Mouse (Mus musculus) MEL (cell line): ENCODE results near the gene Parp8. TPM values are rescaled to one million over a fixed set of nuclear protein-coding genes. Genes with fewer than 3 reads are reported as not detected.

Source experiments
- DNase-seq: peaks from one replicate; pipeline ENCODE4 v3.0.0; 2011; ENCODE audit warnings: low read depth, low spot score
- H3K27ac ChIP-seq: 2 replicates; pipeline ENCODE4 v1.5.1; 2012; ENCODE audit warnings: low read depth, mild to moderate bottlenecking, control low read depth, low read length, moderate library complexity; ENCODE audit not compliant: control insufficient read depth
- H3K27me3 ChIP-seq, 2 experiments: fragments of 150-350 bp in 1 of 2; sonication (generic) in 1 of 2; 2 replicates each; pipeline ENCODE4 v1.6.1; 2012; ENCODE audit warnings: low read length in 2 of 2, mild to moderate bottlenecking in 2 of 2, improper control_type of control experiment in 1 of 2, moderate library complexity in 1 of 2; ENCODE audit not compliant: insufficient read depth in 2 of 2, control insufficient read depth in 1 of 2
- H3K36me3 ChIP-seq, 2 experiments: 2 replicates each; pipeline ENCODE4 v1.6.1; 2012 to 2014; ENCODE audit warnings: low read length in 2 of 2, improper control_type of control experiment in 1 of 2, inconsistent platforms in 1 of 2, mild to moderate bottlenecking in 1 of 2; ENCODE audit not compliant: insufficient read depth in 2 of 2, control insufficient read depth in 1 of 2
- H3K4me1 ChIP-seq, 2 experiments: fragments of 150-350 bp in 1 of 2; sonication (generic) in 1 of 2; 2 replicates each; pipeline ENCODE4 v1.6.1; 2012; ENCODE audit warnings: low read length in 2 of 2, improper control_type of control experiment in 1 of 2, mild to moderate bottlenecking in 1 of 2; ENCODE audit not compliant: insufficient read depth in 2 of 2, control insufficient read depth in 1 of 2
- H3K4me3 ChIP-seq, 2 experiments: fragments of 150-350 bp in 1 of 2; sonication (generic) in 1 of 2; 2 replicates each; pipeline ENCODE4 v1.5.1; 2012; ENCODE audit warnings: low read depth in 2 of 2, low read length in 2 of 2, mild to moderate bottlenecking in 2 of 2, moderate library complexity in 2 of 2, control low read depth in 1 of 2, improper control_type of control experiment in 1 of 2; ENCODE audit not compliant: control insufficient read depth in 1 of 2, insufficient read depth in 1 of 2
- H3K79me2 ChIP-seq: 2 replicates; pipeline ENCODE4 v1.6.1; 2012; ENCODE audit warnings: mild to moderate bottlenecking, low read length, moderate library complexity; ENCODE audit not compliant: control insufficient read depth, poor library complexity, insufficient read depth
- H3K9ac ChIP-seq: 2 replicates; pipeline ENCODE4 v1.6.1; 2012; ENCODE audit warnings: low read depth, mild to moderate bottlenecking, control low read depth, low read length, moderate library complexity; ENCODE audit not compliant: control insufficient read depth, poor library complexity, severe bottlenecking
- H3K9me3 ChIP-seq: fragments of 150-350 bp; sonication (generic); replicated peaks from 2 replicates; pipeline ENCODE4 v1.6.1; 2012; ENCODE audit warnings: mild to moderate bottlenecking, low read length, improper control_type of control experiment, moderate library complexity; ENCODE audit not compliant: insufficient read depth
- CHD1 ChIP-seq: IDR thresholded peaks from 2 replicates; pipeline ENCODE4 v1.6.1; 2012; ENCODE audit warnings: low read depth, mild to moderate bottlenecking, inconsistent platforms, low read length, improper control_type of control experiment
- CTCF ChIP-seq, 3 experiments: IDR thresholded peaks in 2 of 3; conservative IDR thresholded peaks in 1 of 3; 2 replicates each; pipeline ENCODE4 v1.5.1; 2011 to 2012; ENCODE audit warnings: low read length in 3 of 3, low read depth in 2 of 3, mild to moderate bottlenecking in 2 of 3, improper control_type of control experiment in 1 of 3, inconsistent platforms in 1 of 3, mixed read lengths in 1 of 3, moderate library complexity in 1 of 3; ENCODE audit not compliant: control insufficient read depth in 1 of 3, insufficient read depth in 1 of 3, poor library complexity in 1 of 3, severe bottlenecking in 1 of 3
- E2F4 ChIP-seq: IDR thresholded peaks from 2 replicates; pipeline ENCODE4 v1.6.1; 2011; ENCODE audit warnings: low read depth, low read length, improper control_type of control experiment, borderline replicate concordance
- EP300 ChIP-seq, 2 experiments: IDR thresholded peaks; 2 replicates each; pipeline ENCODE4 v1.6.1; 2011; ENCODE audit warnings: improper control_type of control experiment in 2 of 2, low read length in 2 of 2, low read depth in 1 of 2, mild to moderate bottlenecking in 1 of 2
- GATA1 ChIP-seq: IDR thresholded peaks from 2 replicates; pipeline ENCODE4 v1.6.1; 2011; ENCODE audit warnings: low read depth, low read length, improper control_type of control experiment
- KAT2A ChIP-seq: conservative IDR thresholded peaks from 2 replicates; pipeline ENCODE4 v1.6.1; 2012; ENCODE audit warnings: low read depth, low read length, improper control_type of control experiment, inconsistent platforms
- MAFK ChIP-seq: IDR thresholded peaks from 2 replicates; pipeline ENCODE4 v1.6.1; 2011; ENCODE audit warnings: low read depth, mild to moderate bottlenecking, low read length, improper control_type of control experiment, borderline replicate concordance
- MAX ChIP-seq: IDR thresholded peaks from 2 replicates; pipeline ENCODE4 v1.6.1; 2011; ENCODE audit warnings: low read length, improper control_type of control experiment
- MXI1 ChIP-seq: IDR thresholded peaks from 2 replicates; pipeline ENCODE4 v1.6.1; 2011; ENCODE audit warnings: mild to moderate bottlenecking, low read depth, low read length, improper control_type of control experiment
- POLR2A ChIP-seq, 2 experiments: IDR thresholded peaks; 2 replicates each; pipeline ENCODE4 v1.6.1; 2011 to 2012; ENCODE audit warnings: low read length in 2 of 2, mild to moderate bottlenecking in 2 of 2, control low read depth in 1 of 2, improper control_type of control experiment in 1 of 2, low read depth in 1 of 2, moderate library complexity in 1 of 2; ENCODE audit not compliant: control insufficient read depth in 1 of 2, insufficient read depth in 1 of 2, poor library complexity in 1 of 2
- POLR2AphosphoS2 ChIP-seq: IDR thresholded peaks from 2 replicates; pipeline ENCODE4 v1.6.1; 2011; ENCODE audit warnings: low read length, improper control_type of control experiment
- POLR2AphosphoS5 ChIP-seq: IDR thresholded peaks from 2 replicates; pipeline ENCODE4 v1.6.1; 2012; ENCODE audit warnings: low read depth, borderline replicate concordance, mild to moderate bottlenecking, inconsistent platforms, low read length, moderate library complexity, mixed read lengths
- RCOR1 ChIP-seq: IDR thresholded peaks from 2 replicates; pipeline ENCODE4 v1.6.1; 2012; ENCODE audit warnings: low read depth, mild to moderate bottlenecking, inconsistent platforms, low read length, improper control_type of control experiment
- TAL1 ChIP-seq: IDR thresholded peaks from 2 replicates; pipeline ENCODE4 v1.6.1; 2012; ENCODE audit warnings: mild to moderate bottlenecking, inconsistent platforms, low read length, moderate library complexity, mixed read lengths
- TBP ChIP-seq: IDR thresholded peaks from 2 replicates; pipeline ENCODE4 v1.8.0; 2011; ENCODE audit warnings: low read depth, low read length, improper control_type of control experiment
- USF1 ChIP-seq: IDR thresholded peaks from 2 replicates; pipeline ENCODE4 v1.6.1; 2014; ENCODE audit warnings: low read depth, mild to moderate bottlenecking, inconsistent platforms, low read length, improper control_type of control experiment, moderate library complexity
- USF2 ChIP-seq, 2 experiments: IDR thresholded peaks; 2 replicates each; pipeline ENCODE4 v1.6.1; 2011 to 2012; ENCODE audit warnings: improper control_type of control experiment in 2 of 2, low read length in 2 of 2, borderline replicate concordance in 1 of 2, inconsistent platforms in 1 of 2, low read depth in 1 of 2, mild to moderate bottlenecking in 1 of 2; ENCODE audit not compliant: insufficient read depth in 1 of 2
- ZC3H11A ChIP-seq: IDR thresholded peaks from 2 replicates; pipeline ENCODE4 v1.6.1; 2012; ENCODE audit warnings: low read depth, mild to moderate bottlenecking, inconsistent platforms, low read length, improper control_type of control experiment
- ZKSCAN1 ChIP-seq: IDR thresholded peaks from 2 replicates; pipeline ENCODE4 v1.6.1; 2012; ENCODE audit warnings: low read depth, mild to moderate bottlenecking, inconsistent platforms, low read length, improper control_type of control experiment, moderate library complexity
- ZMIZ1 ChIP-seq: IDR thresholded peaks from 2 replicates; pipeline ENCODE4 v1.6.1; 2012; ENCODE audit warnings: low read depth, mild to moderate bottlenecking, inconsistent platforms, low read length, improper control_type of control experiment, moderate library complexity
- polyA plus RNA-seq, 2 experiments: library from polyadenylated mRNA; stranded (reverse) in 1 of 2; unstranded in 1 of 2; fragments of >175 nt in 1 of 2; fragments of >200 nt in 1 of 2; gene quantifications; 2 replicates each; pipeline versions ENCODE4 v1.2.1 to v1.2.4; 2012; ENCODE audit warnings: low replicate concordance in 2 of 2, low read depth in 1 of 2; ENCODE audit not compliant: insufficient read length in 2 of 2, insufficient read depth in 1 of 2, missing spikeins in 1 of 2
- total RNA-seq: library from RNA; depleted of rRNA; stranded (reverse); fragments of 300-350 nt; gene quantifications from 2 replicates; pipeline ENCODE4 v1.2.3, GENCODE M21; 2012

Parp8 gene
- total and polyA plus RNA-seq, 3 experiments: not detected

DNA sequence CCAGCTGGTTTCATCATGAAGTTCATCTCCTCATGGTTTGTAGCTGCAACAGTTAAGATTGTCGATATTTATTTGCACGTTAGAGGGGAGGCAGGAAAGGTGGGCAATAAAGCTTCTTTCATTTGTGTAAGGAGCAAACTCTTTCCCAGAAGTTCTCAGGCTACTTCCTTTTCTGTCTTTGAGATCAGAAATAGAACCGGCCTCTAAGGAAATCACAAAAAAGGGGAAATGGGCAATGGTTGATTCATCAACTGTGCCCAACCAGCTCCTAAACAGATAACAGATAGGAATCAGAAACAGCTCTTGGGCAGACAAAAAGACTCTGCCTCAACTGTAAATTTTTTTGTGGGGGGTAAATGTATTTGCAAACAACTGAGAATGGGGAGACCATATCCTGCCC, 27.4 kb upstream of the Parp8 start:
- TF ChIP-seq EP300 (IDR thresholded peaks at IDR 0.05; ENCODE audit: low read depth in 1 of 2, low read length in 2 of 2) (peak in 1 of 2 experiments; percentile 40; a peak in 1 of 4 replicates), CTCF (IDR thresholded peaks at IDR 0.05 in 2 of 3, conservative IDR thresholded peaks at IDR 0.05 in 1 of 3; ENCODE audit: control insufficient read depth in 1 of 3, insufficient read depth in 1 of 3, low read depth in 2 of 3, low read length in 3 of 3, poor library complexity in 1 of 3, severe bottlenecking in 1 of 3) (no peak)
- TF ChIP-seq, all 39 proteins: peak for 1
- Histone ChIP-seq H3K79me2 (no peaks in the 10 kb centered on the region), H3K9me3 (no peaks in the 10 kb centered on the region), H3K9ac (no peak overlapping the region), H3K4me1 (no peaks in the 10 kb centered on the region; a peak in 1 of 4 replicates), H3K27me3 (no peaks in the 10 kb centered on the region), H3K27ac (no peak overlapping the region), H3K36me3 (peaks cover 0 to 2% of the 10 kb centered on the region in 2 experiments; a peak in 1 of 4 replicates), H3K4me3 (no peak overlapping the region)
- no peak for DNase-seq

DNA sequence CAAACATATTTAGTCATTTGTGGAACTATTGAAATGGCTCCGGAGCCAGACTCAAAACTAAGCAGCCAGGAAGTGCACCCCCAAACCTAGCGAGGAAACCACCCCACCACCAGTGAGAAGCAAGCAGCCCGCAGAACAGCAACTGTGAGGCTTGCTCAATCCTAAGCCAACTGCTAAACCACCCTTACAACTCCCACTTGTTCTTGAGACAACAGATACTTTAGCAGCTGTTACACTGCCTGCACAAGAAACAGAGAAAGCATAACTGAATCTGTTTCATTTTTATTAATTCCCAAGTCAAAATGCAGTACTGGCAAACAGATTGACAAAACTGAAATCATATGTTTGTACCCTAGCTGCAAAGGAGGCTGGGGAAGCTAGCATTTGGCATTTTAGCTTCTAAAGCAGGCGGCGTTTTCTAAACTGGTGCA, 23.2 kb upstream of the Parp8 start:
- Histone ChIP-seq H3K9ac (no peak overlapping the region), H3K4me3 (no peak overlapping the region), H3K79me2 (no peaks in the 10 kb centered on the region), H3K36me3 (peaks cover 0 to 2% of the 10 kb centered on the region in 2 experiments; a peak in 1 of 4 replicates), H3K9me3 (no peaks in the 10 kb centered on the region), H3K4me1 (no peaks in the 10 kb centered on the region; a peak in 1 of 4 replicates), H3K27me3 (no peaks in the 10 kb centered on the region), H3K27ac (no peak overlapping the region)
- DNase-seq: no peak
- TF ChIP-seq RCOR1 (no peak), MAX (no peak), CHD1 (no peak), POLR2AphosphoS2 (no peak), GATA1 (no peak), EP300 (IDR thresholded peaks at IDR 0.05; ENCODE audit: low read depth in 1 of 2, low read length in 2 of 2) (no peak), CTCF (IDR thresholded peaks at IDR 0.05 in 2 of 3, conservative IDR thresholded peaks at IDR 0.05 in 1 of 3; ENCODE audit: control insufficient read depth in 1 of 3, insufficient read depth in 1 of 3, low read depth in 2 of 3, low read length in 3 of 3, poor library complexity in 1 of 3, severe bottlenecking in 1 of 3) (no peak), ZMIZ1 (no peak), E2F4 (no peak), TAL1 (no peak), USF2 (IDR thresholded peaks at IDR 0.05; ENCODE audit: borderline replicate concordance in 1 of 2, insufficient read depth in 1 of 2, low read depth in 1 of 2, low read length in 2 of 2) (no peak), ZKSCAN1 (no peak), POLR2A (IDR thresholded peaks at IDR 0.05; ENCODE audit: control insufficient read depth in 1 of 2, insufficient read depth in 1 of 2, low read depth in 1 of 2, low read length in 2 of 2, poor library complexity in 1 of 2) (no peak), TBP (no peak), MXI1 (no peak), ZC3H11A (no peak), KAT2A (no peak), POLR2AphosphoS5 (no peak), MAFK (no peak), USF1 (no peak)
